ENCODE assay signal across 8 mouse cellular contexts in genomic region chr7:113909161-113909825, GRCm38 (mm10).
DNase-seq lines count a peak whose midpoint lies in the region; ATAC-seq and TF ChIP-seq lines count a peak whose summit lies in the region.

No protein-coding gene starts in this region.

- H3K9ac ChIP-seq in liver, adult 2 months (ENCODE audit: low read depth, low read length), result no peak overlapping the region
- H3K9ac ChIP-seq in liver, embryonic 12.5 days, result no peak overlapping the region

- H3K4me2 ChIP-seq in liver, embryonic 12.5 days, result no peak overlapping the region

- TF ChIP-seq CTCF in liver, adult 2 months (IDR thresholded peaks at IDR 0.05; ENCODE audit: low read depth, low read length), result no peak
- no peak for TF ChIP-seq CTCF in gastrocnemius, adult 2 months (IDR thresholded peaks at IDR 0.05)

- no peaks in the 10 kb centered on the region for H3K27me3 ChIP-seq in liver, adult 2 months (ENCODE audit: control insufficient read depth, insufficient read depth, low read length)
- H3K27me3 ChIP-seq in liver, embryonic 12.5 days (replicated peaks), result no peaks in the 10 kb centered on the region

- no peaks in the 10 kb centered on the region for H3K36me3 ChIP-seq in liver, adult 2 months (ENCODE audit: control insufficient read depth, insufficient read depth, low read length)
- H3K36me3 ChIP-seq in liver, embryonic 12.5 days, result no peaks in the 10 kb centered on the region

- TF ChIP-seq POLR2A in liver, adult 2 months (IDR thresholded peaks at IDR 0.05; ENCODE audit: extremely low read depth, insufficient read depth, low read length), result no peak

- DNase-seq in liver, adult 2 months (ENCODE audit: extremely low read depth, low read depth, low spot score), result peak; percentile 64
- DNase-seq in embryo, embryonic 11.5 days (ENCODE audit: low read depth, low spot score), result peak; percentile 5
- DNase-seq in kidney, adult 8-10 months, result peak; percentile 30 to 56
- DNase-seq in lung, postnatal 4 days, result peak; percentile 13 to 35
- no peak for DNase-seq in gastrocnemius, adult 2 months
- no peak for DNase-seq in c-Kit-positive CD71-positive TER-119-positive erythroid progenitor cells, embryonic 14.5 days (ENCODE audit: low spot score)

- no peaks in the 10 kb centered on the region for H3K9me3 ChIP-seq in liver, embryonic 12.5 days (replicated peaks)

- H3K4me1 ChIP-seq in liver, adult 2 months (ENCODE audit: control insufficient read depth, insufficient read depth, low read length), result peaks cover 6% of the 10 kb centered on the region; the same call in 1 of the 2 replicates
- H3K4me1 ChIP-seq in liver, embryonic 12.5 days, result no peaks in the 10 kb centered on the region

- ATAC-seq in liver, embryonic 12.5 days, result no peak; the same call in 1 of the 2 replicates
- ATAC-seq in erythroblast, adult 5-6 weeks (replicated peaks; ENCODE audit: low FRiP score, poor library complexity, severe bottlenecking), result no peak

- H3K79me2 ChIP-seq in liver, adult 2 months (ENCODE audit: control insufficient read depth, insufficient read depth, low read length), result no peaks in the 10 kb centered on the region

- WGBS in liver, adult 2 months, result 30% methylated on average over 12 of the region's 12 CpGs
- 33% methylated on average over 12 of the region's 12 CpGs for WGBS in liver, embryonic 12.5 days (ENCODE audit: insufficient replicate concordance)

- H3K4me3 ChIP-seq in liver, adult 2 months (ENCODE audit: insufficient read depth, low read depth, low read length), result no peak overlapping the region
- H3K4me3 ChIP-seq in liver, embryonic 12.5 days, result no peak overlapping the region
- no peak overlapping the region for H3K4me3 ChIP-seq in gastrocnemius, adult 2 months

- intact Hi-C loops in gastrocnemius, adult 2 months (cut with DNase I), result no loop called here

- no peak overlapping the region for H3K27ac ChIP-seq in liver, adult 2 months (replicated peaks; ENCODE audit: insufficient read depth, low read depth, low read length)
- H3K27ac ChIP-seq in liver, embryonic 12.5 days, result no peak overlapping the region
- H3K27ac ChIP-seq in gastrocnemius, adult 2 months, result no peak overlapping the region

Comparison
In these comparisons a context has a peak if more than half of its experiments do, and no peak if none do; other contexts are left out.
1. DNase-seq: peak in liver, adult 2 months (single experiment), embryo, embryonic 11.5 days (single experiment), kidney, adult 8-10 months (2 of 2) and lung, postnatal 4 days (2 of 2); none in gastrocnemius, adult 2 months (single experiment) and c-Kit-positive CD71-positive TER-119-positive erythroid progenitor cells, embryonic 14.5 days (single experiment).